In the genomic region with DNA sequence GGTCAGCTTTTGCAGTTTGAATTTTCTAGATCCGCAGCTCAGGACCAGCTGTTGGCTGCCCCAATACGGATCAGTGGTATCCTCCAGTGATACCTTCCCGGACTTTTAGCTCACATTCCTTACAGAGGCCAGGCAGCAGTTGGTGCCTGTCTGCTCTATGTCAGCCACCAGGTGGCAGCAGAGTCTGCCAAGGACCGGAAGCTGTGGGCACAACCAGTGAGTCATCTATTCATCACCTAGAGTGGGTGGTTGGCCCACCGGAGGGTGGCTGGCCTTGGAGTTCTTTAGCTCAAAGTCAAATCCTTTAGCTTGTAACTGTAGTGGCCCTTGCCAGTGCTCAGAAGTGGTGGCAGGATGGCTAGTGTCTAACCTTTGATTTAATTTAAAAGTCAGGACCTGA, we compare ENCODE assay signal across 9 mouse cellular contexts.
DNase-seq lines count a peak whose midpoint lies in the region; ATAC-seq and TF ChIP-seq lines count a peak whose summit lies in the region.
"Had no signal": no experiment of that assay in that cellular context is flagged by ENCODE, and none has a peak within 500 bp of the region (broad histone marks: within the 10 kb centered on the region; RNA-seq: fewer than 3 reads in every experiment).

No protein-coding gene starts in this region.

- no peak for TF ChIP-seq POLR2A in thymus, adult 2 months (IDR thresholded peaks at IDR 0.05; ENCODE audit: control insufficient read depth, extremely low read depth, insufficient read depth, low read length, poor library complexity)

- 9% methylated on average over 5 of the region's 5 CpGs for WGBS in large intestine, adult 2 months
- 14% methylated on average over 5 of the region's 5 CpGs for WGBS in lung, embryonic 15.5 days
- 14% methylated on average over 5 of the region's 5 CpGs for WGBS in thymus, adult 2 months

- no peaks in the 10 kb centered on the region for H3K9me3 ChIP-seq in lung, embryonic 15.5 days
- H3K9me3 ChIP-seq: heart, embryonic 13.5 days had no signal

- H3K27ac ChIP-seq in lung, embryonic 15.5 days = no peak overlapping the region
- no peak overlapping the region for H3K27ac ChIP-seq in thymus, adult 2 months (ENCODE audit: control insufficient read depth, insufficient read depth, low read length)
- H3K27ac ChIP-seq: heart, embryonic 13.5 days had no signal

- no peaks in the 10 kb centered on the region for H3K36me3 ChIP-seq in lung, embryonic 15.5 days
- H3K36me3 ChIP-seq in thymus, adult 2 months (ENCODE audit: control insufficient read depth, insufficient read depth, low read length) = no peaks in the 10 kb centered on the region
- H3K36me3 ChIP-seq: heart, embryonic 13.5 days had no signal

- peak; percentile 61 to 66 for DNase-seq in CD8-positive naive resting alpha-beta T cell, adult 2 months (ENCODE audit: low read depth in 2 of 2, low spot score in 2 of 2)
- peak; percentile 83 for DNase-seq in brain, adult 2 months (ENCODE audit: low read depth, low spot score)
- peak; percentile 76 to 84 for DNase-seq in heart, postnatal 14 days
- peak; percentile 14 for DNase-seq in large intestine, adult 2 months (ENCODE audit: low read depth, low spot score)
- peak; percentile 25 for DNase-seq in ovary, postnatal 10 days (ENCODE audit: low spot score)
- peak; percentile 71 for DNase-seq in thymus, adult 2 months

- no peak overlapping the region for H3K4me3 ChIP-seq in lung, embryonic 15.5 days
- H3K4me3 ChIP-seq in thymus, adult 2 months (ENCODE audit: control insufficient read depth, insufficient read depth, low read length) = no peak overlapping the region
- H3K4me3 ChIP-seq: heart, embryonic 13.5 days had no signal

- H3K9ac ChIP-seq in lung, embryonic 15.5 days = no peak overlapping the region
- H3K9ac ChIP-seq: heart, embryonic 13.5 days had no signal

- no peaks in the 10 kb centered on the region for H3K27me3 ChIP-seq in lung, embryonic 15.5 days
- no peaks in the 10 kb centered on the region for H3K27me3 ChIP-seq in thymus, adult 2 months (ENCODE audit: control insufficient read depth, insufficient read depth, low read length)

- peak; percentile 93 for TF ChIP-seq CTCF in thymus, adult 2 months (IDR thresholded peaks at IDR 0.05; ENCODE audit: borderline replicate concordance, control insufficient read depth, extremely low read depth, insufficient read depth, low read length, poor library complexity)

- intact Hi-C loops in heart, postnatal 14 days (cut with DNase I) = loop anchor here (1.0 to 10.0 kb wide), 4 partner anchors 90 to 353 kb away; no protein-coding TSS in a partner anchor

- ATAC-seq in erythroid progenitor cell, adult 5-6 weeks (replicated peaks; ENCODE audit: low FRiP score, poor library complexity, severe bottlenecking) = peak; percentile 70; the same call in 1 of the 2 replicates
- ATAC-seq in lung, embryonic 15.5 days (ENCODE audit: borderline replicate concordance, extremely low read depth, low FRiP score, low TSS enrichment) = peak; percentile 57; the same call in 1 of the 2 replicates

- H3K4me2 ChIP-seq in lung, embryonic 15.5 days = no peak overlapping the region
- H3K4me2 ChIP-seq: heart, embryonic 13.5 days had no signal

- no peaks in the 10 kb centered on the region for H3K4me1 ChIP-seq in lung, embryonic 15.5 days
- H3K4me1 ChIP-seq in thymus, adult 2 months (replicated peaks; ENCODE audit: control insufficient read depth, insufficient read depth, low read length) = no peaks in the 10 kb centered on the region
- H3K4me1 ChIP-seq: heart, embryonic 13.5 days had no signal

Comparison
In these comparisons a context has a peak if more than half of its experiments do, and no peak if none do; other contexts are left out.
1. DNase-seq: peak in every context shown above with its lines; median percentile 83 in brain, adult 2 months; 80 in heart, postnatal 14 days; 71 in thymus, adult 2 months; 64 in CD8-positive naive resting alpha-beta T cell, adult 2 months; 25 in ovary, postnatal 10 days; 14 in large intestine, adult 2 months.